Mouse (Mus musculus): ENCODE data around the gene Vmn2r59.
"Not testable (repeated sequence)": the region's sequence is repeated elsewhere in the genome, so short reads cannot be mapped to it uniquely, and the experiment has no call there.

Vmn2r59 gene

DNA sequence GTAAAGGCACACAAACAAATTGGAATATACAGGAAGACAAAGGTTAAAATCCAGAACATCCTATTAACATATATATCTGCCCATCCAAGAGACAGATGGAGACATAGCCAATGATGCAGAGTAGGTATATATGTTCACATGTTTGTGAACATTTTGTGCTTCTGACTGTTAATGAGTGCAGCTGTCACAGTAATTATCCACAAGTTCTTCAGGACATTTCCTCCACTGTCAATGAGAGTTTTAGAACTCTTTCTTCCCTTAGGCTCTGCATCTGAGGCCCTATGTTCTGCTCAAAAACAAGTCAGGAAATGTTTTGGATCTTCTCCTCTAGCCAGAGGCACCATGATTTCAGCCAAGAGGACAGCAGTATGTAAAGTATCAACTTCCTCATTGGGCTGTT, at the start of gene Vmn2r59:
Gene Vmn2r59 (minus strand): TSS at position 101 of the 400 bp plus-strand sequence.
- DNase-seq (ENCODE audit: low spot score): no peak

DNA sequence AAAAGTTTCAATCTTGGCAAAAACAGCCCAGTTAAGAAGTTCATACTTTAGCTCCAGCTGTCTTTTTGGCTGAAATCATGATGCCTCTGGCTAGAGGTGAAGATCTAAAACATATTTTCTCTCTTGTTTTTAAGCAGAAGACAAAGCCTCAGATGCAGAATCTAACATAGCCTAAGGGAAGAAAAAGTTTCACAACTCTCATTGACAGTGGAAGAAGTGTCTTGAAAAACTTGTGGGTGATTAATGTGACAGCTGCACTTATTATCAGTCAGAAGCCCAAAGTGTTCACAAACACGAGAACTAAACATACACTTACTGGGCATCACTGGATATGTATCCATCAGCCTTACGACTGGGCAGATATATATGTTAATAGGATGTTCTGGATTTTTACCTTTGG, 48.6 kb upstream of the Vmn2r59 start, which contains the start of gene Vmn2r60:
Gene Vmn2r60 (plus strand): TSS at position 301 of the 400 bp plus-strand sequence.
- DNase-seq (ENCODE audit: low spot score): no peak

DNA sequence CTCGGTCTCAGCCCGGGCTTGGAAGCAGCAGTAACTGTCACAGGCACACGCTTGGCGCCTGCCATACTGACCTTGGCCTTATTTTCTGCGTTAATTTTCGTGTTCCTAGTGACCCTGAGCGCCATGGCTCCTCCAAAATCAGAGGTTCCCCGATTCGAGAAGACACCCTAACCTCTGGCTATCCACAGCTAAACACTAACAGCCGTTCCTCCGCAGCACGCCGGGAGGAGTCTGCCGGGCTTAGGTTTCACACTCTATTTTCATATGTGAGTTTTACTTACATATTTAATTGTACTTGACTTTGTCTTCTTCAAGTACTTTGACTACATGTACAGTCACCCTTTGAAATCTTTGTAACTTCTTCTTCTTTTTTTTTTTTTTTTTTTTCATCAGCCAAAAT, 48.2 kb upstream of the Vmn2r59 start:
- DNase-seq (ENCODE audit: low spot score): not testable (repeated sequence)
